Comparison of ENCODE assay signal across 9 mouse cellular contexts in genomic region chr6:86813341-86813740, GRCm38 (mm10). TPM values are rescaled to one million over a fixed set of nuclear protein-coding genes. Genes with fewer than 3 reads are reported as not detected.
A peak's percentile ranks its signal among the peaks of the same experiment; 100 is the strongest.
DNase-seq lines count a peak whose midpoint lies in the region; ATAC-seq and TF ChIP-seq lines count a peak whose summit lies in the region.
"Had no signal": no experiment of that assay in that cellular context is flagged by ENCODE, and none has a peak within 500 bp of the region (broad histone marks: within the 10 kb centered on the region; RNA-seq: fewer than 3 reads in every experiment).

No protein-coding gene starts in this region.

- no peak overlapping the region for H3K27ac ChIP-seq in forebrain, postnatal 0 days (ENCODE audit: low read depth, low read length)
- H3K27ac ChIP-seq in forebrain, embryonic 15.5 days (replicated peaks), result no peak overlapping the region
- no peak overlapping the region for H3K27ac ChIP-seq in kidney, postnatal 0 days
- H3K27ac ChIP-seq in midbrain, embryonic 13.5 days, result no peak overlapping the region

- peak; percentile 49 for TF ChIP-seq CTCF in forebrain, postnatal 0 days (IDR thresholded peaks at IDR 0.05; ENCODE audit: low read depth)
- peak; percentile 68 for TF ChIP-seq CTCF in kidney, postnatal 0 days (IDR thresholded peaks at IDR 0.05; ENCODE audit: low read depth)

- DNase-seq in forebrain, postnatal 0 days, result no peak
- DNase-seq in right cerebral cortex, adult 18-20 months, result peak; percentile 24
- no peak for DNase-seq in right cerebral cortex, postnatal 25 days
- DNase-seq in cerebellum, adult 9-10 months, result peak; percentile 67
- peak; percentile 64 for DNase-seq in kidney, postnatal 0 days (ENCODE audit: low spot score)

- no peaks in the 10 kb centered on the region for H3K9me3 ChIP-seq in forebrain, postnatal 0 days (ENCODE audit: low read length)
- H3K9me3 ChIP-seq in forebrain, embryonic 15.5 days, result no peaks in the 10 kb centered on the region
- H3K9me3 ChIP-seq in kidney, postnatal 0 days (replicated peaks; ENCODE audit: low read length), result no peaks in the 10 kb centered on the region
- H3K9me3 ChIP-seq in midbrain, embryonic 13.5 days, result no peaks in the 10 kb centered on the region
- H3K9me3 ChIP-seq: megakaryocyte, embryonic 14.5 days had no signal

- H3K4me2 ChIP-seq in forebrain, postnatal 0 days (ENCODE audit: low read depth), result no peak overlapping the region
- H3K4me2 ChIP-seq in forebrain, embryonic 15.5 days (replicated peaks), result no peak overlapping the region
- no peak overlapping the region for H3K4me2 ChIP-seq in kidney, postnatal 0 days (ENCODE audit: low read length)
- no peak overlapping the region for H3K4me2 ChIP-seq in midbrain, embryonic 13.5 days (replicated peaks)

- no peaks in the 10 kb centered on the region for H3K36me3 ChIP-seq in forebrain, postnatal 0 days (ENCODE audit: insufficient read depth)
- H3K36me3 ChIP-seq in forebrain, embryonic 15.5 days, result no peaks in the 10 kb centered on the region
- H3K36me3 ChIP-seq in kidney, postnatal 0 days (ENCODE audit: insufficient read depth, low read length), result no peaks in the 10 kb centered on the region
- no peaks in the 10 kb centered on the region for H3K36me3 ChIP-seq in midbrain, embryonic 13.5 days

- no peak overlapping the region for H3K4me3 ChIP-seq in forebrain, postnatal 0 days (ENCODE audit: low read depth, low read length)
- no peak overlapping the region for H3K4me3 ChIP-seq in forebrain, embryonic 15.5 days
- no peak overlapping the region for H3K4me3 ChIP-seq in kidney, postnatal 0 days (replicated peaks; ENCODE audit: low read depth, low read length)
- no peak overlapping the region for H3K4me3 ChIP-seq in midbrain, embryonic 13.5 days (replicated peaks)
- H3K4me3 ChIP-seq: megakaryocyte, embryonic 14.5 days had no signal

- no peak for ATAC-seq in forebrain, postnatal 0 days
- ATAC-seq in forebrain, embryonic 15.5 days (replicated peaks), result no peak
- 0 out of 2 replicates have a peak, but pooled peaks have one; percentile 29 for ATAC-seq in kidney, postnatal 0 days (replicated peaks; ENCODE audit: low FRiP score, low read depth)
- peak; percentile 54; the same call in 1 of the 2 replicates for ATAC-seq in megakaryocyte progenitor cell, adult 5-6 weeks (replicated peaks; ENCODE audit: poor library complexity)
- no peak for ATAC-seq in midbrain, embryonic 13.5 days

- WGBS in forebrain, postnatal 0 days, result 19% methylated on average over 3 of the region's 3 CpGs
- WGBS in forebrain, embryonic 15.5 days, result 28% methylated on average over 3 of the region's 3 CpGs
- WGBS in kidney, postnatal 0 days, result 24% methylated on average over 3 of the region's 3 CpGs
- 13% methylated on average over 3 of the region's 3 CpGs for WGBS in midbrain, embryonic 13.5 days

- H3K4me1 ChIP-seq in forebrain, postnatal 0 days (ENCODE audit: insufficient read depth), result peaks cover 8% of the 10 kb centered on the region
- H3K4me1 ChIP-seq in forebrain, embryonic 15.5 days, result peaks cover 8% of the 10 kb centered on the region
- H3K4me1 ChIP-seq in kidney, postnatal 0 days (replicated peaks; ENCODE audit: insufficient read depth, low read length), result no peaks in the 10 kb centered on the region
- H3K4me1 ChIP-seq in midbrain, embryonic 13.5 days (replicated peaks), result peaks cover 13% of the 10 kb centered on the region

- H3K27me3 ChIP-seq in forebrain, postnatal 0 days (ENCODE audit: insufficient read depth, low read length), result no peaks in the 10 kb centered on the region
- no peaks in the 10 kb centered on the region for H3K27me3 ChIP-seq in forebrain, embryonic 15.5 days
- no peaks in the 10 kb centered on the region for H3K27me3 ChIP-seq in kidney, postnatal 0 days (ENCODE audit: insufficient read depth, low read length)
- H3K27me3 ChIP-seq in midbrain, embryonic 13.5 days, result no peaks in the 10 kb centered on the region

- no peak overlapping the region for H3K9ac ChIP-seq in forebrain, postnatal 0 days
- H3K9ac ChIP-seq in forebrain, embryonic 15.5 days (replicated peaks), result no peak overlapping the region
- H3K9ac ChIP-seq in kidney, postnatal 0 days (ENCODE audit: low read depth, low read length), result no peak overlapping the region
- H3K9ac ChIP-seq in midbrain, embryonic 13.5 days (replicated peaks), result no peak overlapping the region

RNA-seq across cellular contexts. Expression of gene Anxa4, which starts 20.0 kb away (rescaled TPM):
- 3.8 and 4.0 TPM in 2 replicates for total RNA-seq in forebrain, postnatal 0 days (2014; rRNA removed)
- 5.3 and 5.8 TPM in 2 replicates for polyA plus RNA-seq in forebrain, postnatal 0 days (2015; fragmentation: Nextera tagmentation; extraction: Ambion mirVana)
- polyA plus RNA-seq in forebrain, embryonic 15.5 days (2015; fragmentation: Nextera tagmentation; extraction: Ambion mirVana), result 5.8 and 5.9 TPM in 2 replicates
- polyA plus RNA-seq in kidney, postnatal 0 days (2015; fragmentation: Nextera tagmentation; extraction: Ambion mirVana), result 76.3 and 80.8 TPM in 2 replicates
- 14.6 and 18.4 TPM in 2 replicates for total RNA-seq in megakaryocyte progenitor cell, adult 5-6 weeks (2015)
- total RNA-seq in megakaryocyte progenitor cell, adult 5-6 weeks (2017), result 15.3 and 21.2 TPM in 2 replicates
- 3.2 and 3.4 TPM in 2 replicates for polyA plus RNA-seq in midbrain, embryonic 13.5 days (2015; fragmentation: Nextera tagmentation; extraction: Ambion mirVana)

RNA-seq across cellular contexts. Expression of gene Aak1, which starts 36.0 kb away (rescaled TPM):
- total RNA-seq in forebrain, postnatal 0 days (2014; rRNA removed), result 45.5 and 57.6 TPM in 2 replicates
- polyA plus RNA-seq in forebrain, postnatal 0 days (2015; fragmentation: Nextera tagmentation; extraction: Ambion mirVana), result 21.4 and 31.0 TPM in 2 replicates
- polyA plus RNA-seq in forebrain, embryonic 15.5 days (2015; fragmentation: Nextera tagmentation; extraction: Ambion mirVana), result 36.1 and 39.3 TPM in 2 replicates
- polyA plus RNA-seq in kidney, postnatal 0 days (2015; fragmentation: Nextera tagmentation; extraction: Ambion mirVana), result 7.3 and 7.8 TPM in 2 replicates
- 30.1 and 30.6 TPM in 2 replicates for total RNA-seq in megakaryocyte progenitor cell, adult 5-6 weeks (2015)
- 6.0 and 11.0 TPM in 2 replicates for total RNA-seq in megakaryocyte progenitor cell, adult 5-6 weeks (2017)
- 32.1 and 34.4 TPM in 2 replicates for polyA plus RNA-seq in midbrain, embryonic 13.5 days (2015; fragmentation: Nextera tagmentation; extraction: Ambion mirVana)

Comparison
In these comparisons a context has a peak if more than half of its experiments do, and no peak if none do; other contexts are left out.
1. DNase-seq: peak in right cerebral cortex, adult 18-20 months (single experiment), cerebellum, adult 9-10 months (single experiment) and kidney, postnatal 0 days (single experiment); none in forebrain, postnatal 0 days (single experiment) and right cerebral cortex, postnatal 25 days (single experiment).
2. ATAC-seq: peak in kidney, postnatal 0 days (single experiment) and megakaryocyte progenitor cell, adult 5-6 weeks (single experiment); none in forebrain, postnatal 0 days (single experiment), forebrain, embryonic 15.5 days (single experiment) and midbrain, embryonic 13.5 days (single experiment).
3. RNA of gene Anxa4, which starts 20.0 kb away (polyA plus RNA-seq): 76.3 to 80.8 TPM in kidney, postnatal 0 days; 5.8 to 5.9 TPM in forebrain, embryonic 15.5 days, 5.3 to 5.8 TPM in forebrain, postnatal 0 days and 3.2 to 3.4 TPM in midbrain, embryonic 13.5 days; every median in the first group is over 10 times any median in the second.